Mouse (Mus musculus) embryo, embryonic 10.5 days (tissue): ENCODE data around the gene Dock10.

Source experiments
- DNase-seq: peaks from one replicate; pipeline ENCODE4 v3.0.0-alpha.2; 2015; ENCODE audit warnings: low spot score

The Dock10 gene

GRCm38 (mm10) chr1:80728183-80728582 is 30.1 kb downstream of the Dock10 start:
- DNase-seq = peak; percentile 4

- DNase-seq = no peak
Observed at GRCm38 (mm10) chr1:80727403-80727802, 30.9 kb downstream of the Dock10 start.

GRCm38 (mm10) chr1:80722647-80723046 is 35.7 kb downstream of the Dock10 start:
- peak; percentile 49 for DNase-seq

GRCm38 (mm10) chr1:80722001-80722400 is 36.3 kb downstream of the Dock10 start:
- no peak for DNase-seq

- no peak for DNase-seq
Observed at GRCm38 (mm10) chr1:80721181-80721580, 37.1 kb downstream of the Dock10 start.

GRCm38 (mm10) chr1:80720146-80720545 is 38.2 kb downstream of the Dock10 start:
- DNase-seq = no peak

- DNase-seq = no peak
Observed at GRCm38 (mm10) chr1:80719436-80719835, 38.9 kb downstream of the Dock10 start.

- no peak for DNase-seq
Observed at GRCm38 (mm10) chr1:80718666-80719065, 39.7 kb downstream of the Dock10 start.

- DNase-seq = no peak
Observed at GRCm38 (mm10) chr1:80715917-80716316, 42.4 kb downstream of the Dock10 start.

GRCm38 (mm10) chr1:80713920-80714319 is 44.4 kb downstream of the Dock10 start:
- no peak for DNase-seq

GRCm38 (mm10) chr1:80710607-80711261 is 47.6 kb downstream of the Dock10 start:
- no peak for DNase-seq

GRCm38 (mm10) chr1:80710097-80710541 is 48.2 kb downstream of the Dock10 start:
- no peak for DNase-seq

GRCm38 (mm10) chr1:80709299-80709698 is 49.0 kb downstream of the Dock10 start:
- DNase-seq = no peak

- no peak for DNase-seq
Observed at GRCm38 (mm10) chr1:80703279-80703678, 55.0 kb downstream of the Dock10 start.

- no peak for DNase-seq
Observed at GRCm38 (mm10) chr1:80676004-80676673, 82.2 kb downstream of the Dock10 start.

GRCm38 (mm10) chr1:80671730-80672129 is 86.6 kb downstream of the Dock10 start:
- no peak for DNase-seq

- DNase-seq = no peak
Observed at GRCm38 (mm10) chr1:80671056-80671455, 87.3 kb downstream of the Dock10 start.

GRCm38 (mm10) chr1:80670387-80670786 is 87.9 kb downstream of the Dock10 start:
- DNase-seq = no peak

GRCm38 (mm10) chr1:80665761-80666160 is 92.6 kb downstream of the Dock10 start:
- no peak for DNase-seq

- no peak for DNase-seq
Observed at GRCm38 (mm10) chr1:80665161-80665560, 93.2 kb downstream of the Dock10 start.

GRCm38 (mm10) chr1:80661506-80662402 is 96.6 kb downstream of the Dock10 start:
- DNase-seq = no peak

- no peak for DNase-seq
Observed at GRCm38 (mm10) chr1:80659465-80660245, 98.7 kb downstream of the Dock10 start.
